Mouse (Mus musculus) forebrain, embryonic 15.5 days (tissue): ENCODE measurements around the gene Synpo2. TPM values are rescaled to one million over a fixed set of nuclear protein-coding genes. Genes with fewer than 3 reads are reported as not detected.

Experiments used
- ATAC-seq: fragments of 200-750 bp; cut with Nextera tagmentation; replicated peaks from 2 replicates; pipeline ENCODE4 v1.8.0; 2017; ENCODE audit warnings: mild to moderate bottlenecking, moderate TSS enrichment, moderate library complexity
- H3K27ac ChIP-seq: fragments of 300-500 bp; sonication (generic); replicated peaks from 2 replicates; pipeline ENCODE4 v1.5.1; 2015; ENCODE audit warnings: mild to moderate bottlenecking, inconsistent platforms
- H3K27me3 ChIP-seq: fragments of 300-500 bp; sonication (generic); 2 replicates; pipeline ENCODE4 v1.6.1; 2015; ENCODE audit warnings: inconsistent platforms
- H3K36me3 ChIP-seq: fragments of 300-500 bp; sonication (generic); 2 replicates; pipeline ENCODE4 v1.6.1; 2015; ENCODE audit warnings: mild to moderate bottlenecking, inconsistent platforms
- H3K4me1 ChIP-seq: fragments of 300-500 bp; sonication (generic); 2 replicates; pipeline ENCODE4 v1.6.1; 2015; ENCODE audit warnings: inconsistent platforms
- H3K4me2 ChIP-seq: fragments of 300-500 bp; sonication (generic); replicated peaks from 2 replicates; pipeline ENCODE4 v1.6.1; 2015; ENCODE audit warnings: mild to moderate bottlenecking, inconsistent platforms
- H3K4me3 ChIP-seq: fragments of 300-500 bp; sonication (generic); 2 replicates; pipeline ENCODE4 v1.5.1; 2015; ENCODE audit warnings: mild to moderate bottlenecking, inconsistent platforms
- H3K9ac ChIP-seq: fragments of 300-500 bp; sonication (generic); replicated peaks from 2 replicates; pipeline ENCODE4 v1.6.1; 2015; ENCODE audit warnings: mild to moderate bottlenecking, inconsistent platforms
- H3K9me3 ChIP-seq: fragments of 300-500 bp; sonication (generic); 2 replicates; pipeline ENCODE4 v1.6.1; 2016; ENCODE audit warnings: inconsistent platforms
- WGBS: fragments of 180-500 bp; shearing (Covaris S2); methylation state at CpG from one replicate; pipeline ENCODE4 v1.1.7; 2015; ENCODE audit warnings: mixed read lengths; 5-methylcytosine and 5-hydroxymethylcytosine counted together
- polyA plus RNA-seq: library from polyadenylated mRNA; unstranded; fragments of >200 nt; fragmentation: Nextera tagmentation; extraction: Ambion mirVana; gene quantifications from 2 replicates; pipeline ENCODE4 v1.2.1, GENCODE M21; 2015

Gene Synpo2
- polyA plus RNA-seq, 1 experiment from 2014 or later, result 1.7 TPM

DNA sequence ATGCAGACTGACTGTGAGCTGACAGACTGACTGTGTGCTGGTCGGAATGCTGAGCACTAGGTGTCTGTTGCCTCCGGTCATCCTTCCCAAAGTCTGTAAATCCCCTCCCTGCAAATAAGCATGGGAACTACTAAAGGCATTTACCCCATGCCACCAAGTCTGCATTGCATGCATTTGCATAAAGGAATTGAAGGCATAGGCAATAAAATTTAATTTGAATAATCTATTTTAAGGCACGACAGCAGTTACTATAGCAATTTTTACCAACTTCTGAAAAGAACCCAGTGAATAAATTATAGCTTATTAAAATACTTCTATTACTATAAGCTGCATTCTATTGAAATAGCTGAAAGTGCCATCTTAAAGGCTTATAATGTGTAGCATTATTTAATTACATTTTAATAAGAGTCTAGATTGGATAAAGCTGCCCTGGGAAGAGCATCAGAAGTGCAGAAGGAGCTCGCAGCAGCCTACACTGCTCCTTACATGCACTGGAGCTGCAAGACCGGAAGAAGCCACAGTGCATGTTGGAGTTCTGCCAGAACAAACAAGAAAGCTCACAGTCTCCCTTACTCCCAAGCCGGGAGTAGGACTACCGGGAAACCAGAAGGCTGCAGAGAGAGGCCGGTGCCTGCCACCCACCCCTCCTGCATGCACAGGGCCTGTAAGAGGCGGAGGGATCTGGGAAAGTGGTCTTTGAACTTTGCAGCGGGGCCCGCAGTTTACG, 142.9 kb downstream of the Synpo2 start:
- no peaks in the 10 kb centered on the region for H3K27me3 ChIP-seq
- H3K4me2 ChIP-seq, result no peak overlapping the region
- H3K27ac ChIP-seq, result peak overlapping the region; percentile 60; the same call in 1 of the 2 replicates
- H3K9ac ChIP-seq, result no peak overlapping the region
- no peaks in the 10 kb centered on the region for H3K36me3 ChIP-seq
- no peak overlapping the region for H3K4me3 ChIP-seq
- peak; percentile 70 for ATAC-seq
- H3K4me1 ChIP-seq, result peaks cover 8% of the 10 kb centered on the region
- 52% methylated on average over 12 of the region's 12 CpGs for WGBS
- H3K9me3 ChIP-seq, result no peaks in the 10 kb centered on the region

DNA sequence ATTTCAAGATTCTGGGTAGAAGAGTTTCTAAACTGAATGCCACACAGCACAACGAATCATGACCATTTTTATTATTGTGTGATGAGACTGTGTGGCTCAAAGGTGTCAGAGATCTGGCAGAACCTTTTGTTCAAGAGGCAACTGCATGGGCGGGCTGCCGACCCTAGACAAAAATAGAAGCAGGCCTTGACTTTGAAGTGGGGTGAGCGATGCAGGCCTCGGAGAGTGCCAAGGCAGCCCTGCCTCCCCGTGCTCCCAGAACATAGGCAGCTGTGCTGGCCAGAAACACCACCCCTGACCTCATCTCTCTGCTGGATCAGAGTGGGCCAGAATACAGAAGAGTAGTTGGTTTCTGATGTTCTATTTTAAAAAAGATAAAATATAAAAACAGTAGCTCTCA, 143.5 kb downstream of the Synpo2 start:
- 52% methylated on average over 6 of the region's 6 CpGs for WGBS
- ATAC-seq, result peak; percentile 44; the same call in 1 of the 2 replicates

DNA sequence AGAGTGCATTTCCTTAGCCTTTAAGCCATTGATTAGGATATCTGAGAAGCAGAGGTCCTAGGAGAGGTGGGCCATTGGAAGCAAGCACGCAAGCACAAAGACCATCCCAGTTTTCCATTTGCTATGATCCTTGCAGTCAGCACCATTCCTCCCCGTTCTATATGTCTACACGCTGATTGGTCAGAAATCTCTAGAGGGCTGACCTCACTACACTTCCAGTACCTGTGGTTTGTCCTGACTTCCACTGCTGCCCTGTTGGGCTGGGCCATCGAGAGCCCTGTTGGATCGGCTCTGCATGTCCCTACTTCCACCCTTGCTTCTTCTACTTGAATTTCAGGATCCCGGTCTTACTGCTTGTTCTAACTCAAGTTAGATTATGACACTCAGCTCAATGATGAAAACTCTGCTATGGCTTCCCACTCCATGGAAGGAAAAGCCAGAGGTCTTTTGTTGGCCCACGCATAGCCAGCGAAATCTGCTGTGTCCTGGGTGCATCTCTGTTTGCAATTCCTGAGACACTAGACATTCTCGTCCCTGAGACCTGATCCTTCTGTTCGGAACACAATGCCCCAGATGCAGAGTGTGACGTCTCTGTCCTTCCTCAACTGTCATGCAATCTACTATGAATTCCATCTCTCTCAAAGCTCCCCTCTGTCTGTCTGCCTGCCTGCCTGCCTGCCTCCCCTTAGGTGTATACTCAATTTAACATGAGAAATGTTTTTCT, 146.5 kb downstream of the Synpo2 start:
- Histone ChIP-seq H3K4me3 (no peak overlapping the region), H3K36me3 (no peaks in the 10 kb centered on the region), H3K4me1 (peaks cover 8% of the 10 kb centered on the region), H3K4me2 (no peak overlapping the region), H3K27me3 (no peaks in the 10 kb centered on the region), H3K27ac (no peak overlapping the region), H3K9me3 (no peaks in the 10 kb centered on the region), H3K9ac (no peak overlapping the region)
- ATAC-seq, result no peak
- 90% methylated on average over 11 of the region's 11 CpGs for WGBS

More for the DNA sequence above, 143.5 kb downstream of the Synpo2 start:
- H3K4me2 ChIP-seq, result no peak overlapping the region
- H3K4me1 ChIP-seq, result peaks cover 8% of the 10 kb centered on the region
- no peaks in the 10 kb centered on the region for H3K9me3 ChIP-seq
- H3K9ac ChIP-seq, result no peak overlapping the region
- H3K36me3 ChIP-seq, result no peaks in the 10 kb centered on the region
- H3K27ac ChIP-seq, result peak overlapping the region; percentile 60; the same call in 1 of the 2 replicates
- H3K27me3 ChIP-seq, result no peaks in the 10 kb centered on the region
- no peak overlapping the region for H3K4me3 ChIP-seq

DNA sequence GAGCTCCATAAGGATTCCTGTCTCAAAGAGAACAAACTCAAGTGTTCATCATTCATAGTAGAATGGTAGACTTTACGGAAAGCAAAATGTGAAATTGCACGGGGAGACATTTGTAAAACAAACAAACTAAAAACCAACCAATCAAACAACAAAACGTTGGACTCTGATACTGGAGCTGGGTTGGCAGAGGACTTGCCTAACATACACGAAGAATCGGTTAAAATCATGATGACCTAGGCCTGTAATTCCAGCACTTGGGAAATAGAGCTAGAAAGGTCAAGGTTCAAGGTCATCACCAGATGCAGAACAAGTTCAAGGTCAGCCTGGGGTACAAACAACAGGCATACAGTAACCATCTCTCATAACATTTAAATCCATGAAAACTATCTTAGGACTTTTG, 147.7 kb downstream of the Synpo2 start:
- H3K4me1 ChIP-seq, result peaks cover 5% of the 10 kb centered on the region
- no peak for ATAC-seq
- no peaks in the 10 kb centered on the region for H3K27me3 ChIP-seq
- H3K4me3 ChIP-seq, result no peak overlapping the region
- no peak overlapping the region for H3K4me2 ChIP-seq
- 94% methylated on average over 5 of the region's 5 CpGs for WGBS
- H3K9me3 ChIP-seq, result no peaks in the 10 kb centered on the region
- no peak overlapping the region for H3K27ac ChIP-seq
- no peaks in the 10 kb centered on the region for H3K36me3 ChIP-seq
- no peak overlapping the region for H3K9ac ChIP-seq

DNA sequence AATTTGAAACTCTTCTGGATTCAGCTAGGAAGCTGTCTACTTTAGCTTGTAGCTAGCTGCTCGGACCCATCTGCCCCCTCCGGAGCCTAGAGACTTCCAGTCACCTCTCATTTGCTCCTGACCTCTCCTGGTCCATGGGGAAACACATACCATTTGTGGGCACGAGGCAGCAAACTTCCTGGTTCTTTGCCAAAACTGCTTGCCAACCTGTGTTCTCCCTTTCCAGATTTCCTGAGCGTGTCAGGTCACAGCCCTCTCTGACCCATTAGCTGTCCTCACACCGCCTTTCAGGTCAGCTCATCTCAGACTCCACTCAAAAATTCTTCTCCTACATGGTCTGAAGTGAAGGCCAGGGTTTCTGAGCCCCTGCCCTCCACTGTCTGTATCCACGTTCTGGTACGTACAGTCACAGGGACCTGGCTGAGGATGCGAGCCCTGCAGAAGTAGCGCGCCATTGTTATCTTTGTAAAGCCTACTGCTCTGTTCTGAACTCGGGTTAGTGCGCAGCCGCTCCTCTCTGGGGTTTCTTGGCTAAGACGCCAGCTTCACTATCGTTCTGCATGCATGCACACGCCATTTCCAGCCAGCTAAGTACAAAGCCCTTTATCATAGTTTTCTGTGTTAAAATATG, 150.0 kb downstream of the Synpo2 start:
- Histone ChIP-seq H3K4me3 (no peak overlapping the region), H3K9me3 (no peaks in the 10 kb centered on the region), H3K27me3 (no peaks in the 10 kb centered on the region), H3K36me3 (no peaks in the 10 kb centered on the region), H3K9ac (no peak overlapping the region), H3K4me1 (no peaks in the 10 kb centered on the region), H3K27ac (no peak overlapping the region), H3K4me2 (no peak overlapping the region)
- whole genome bisulfite sequencing, result 85% methylated on average over 16 of the region's 16 CpGs
- ATAC-seq, result no peak

DNA sequence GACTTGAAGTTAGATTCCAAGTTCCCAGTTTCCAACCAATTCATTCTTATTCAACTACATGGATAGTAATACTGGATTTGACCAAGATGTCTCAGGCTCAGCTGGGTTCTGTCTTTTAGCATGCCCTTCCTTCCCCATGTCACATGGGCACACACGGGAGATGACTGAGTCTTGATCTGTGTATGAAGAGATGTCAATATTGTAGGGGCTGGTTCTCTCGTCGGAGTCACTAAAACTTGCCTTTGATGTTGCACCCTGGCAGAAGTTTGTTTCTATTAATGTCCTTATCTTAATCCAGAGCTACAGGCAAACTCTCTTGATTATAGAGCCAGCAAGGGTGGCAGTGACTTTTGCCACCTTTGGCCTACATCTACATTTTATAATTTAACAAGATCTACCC, 154.3 kb downstream of the Synpo2 start:
- no peak for ATAC-seq
- Histone ChIP-seq H3K4me1 (no peaks in the 10 kb centered on the region), H3K27me3 (no peaks in the 10 kb centered on the region), H3K36me3 (no peaks in the 10 kb centered on the region), H3K4me2 (no peak overlapping the region), H3K9ac (no peak overlapping the region), H3K27ac (no peak overlapping the region), H3K9me3 (no peaks in the 10 kb centered on the region), H3K4me3 (no peak overlapping the region)
- WGBS, result 93% methylated on average over 3 of the region's 3 CpGs

DNA sequence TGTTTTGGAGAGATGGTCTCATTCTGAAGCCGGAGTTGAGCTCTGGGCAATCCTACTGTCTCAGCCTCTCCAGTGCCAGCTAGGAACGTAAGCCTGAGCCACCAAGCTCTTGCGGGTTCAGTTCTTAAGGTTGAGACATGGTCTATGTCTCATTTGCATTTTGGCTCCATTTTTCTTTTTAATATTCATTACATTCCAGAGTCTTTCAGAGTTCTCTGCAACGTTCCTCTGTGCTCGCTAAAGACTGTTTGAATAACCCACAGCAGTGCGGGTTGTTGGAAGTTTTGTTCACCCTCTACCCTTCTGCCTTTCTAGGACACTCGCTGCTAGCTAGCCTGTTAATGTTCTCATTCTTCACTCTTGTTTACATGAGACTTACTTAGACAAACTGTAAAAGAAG, 155.0 kb downstream of the Synpo2 start:
- Histone ChIP-seq H3K27ac (no peak overlapping the region), H3K9ac (no peak overlapping the region), H3K4me1 (no peaks in the 10 kb centered on the region), H3K4me3 (no peak overlapping the region), H3K4me2 (no peak overlapping the region), H3K36me3 (no peaks in the 10 kb centered on the region), H3K9me3 (no peaks in the 10 kb centered on the region), H3K27me3 (no peaks in the 10 kb centered on the region)
- peak; percentile 64 for ATAC-seq
- WGBS, result 38% methylated on average over 7 of the region's 7 CpGs

DNA sequence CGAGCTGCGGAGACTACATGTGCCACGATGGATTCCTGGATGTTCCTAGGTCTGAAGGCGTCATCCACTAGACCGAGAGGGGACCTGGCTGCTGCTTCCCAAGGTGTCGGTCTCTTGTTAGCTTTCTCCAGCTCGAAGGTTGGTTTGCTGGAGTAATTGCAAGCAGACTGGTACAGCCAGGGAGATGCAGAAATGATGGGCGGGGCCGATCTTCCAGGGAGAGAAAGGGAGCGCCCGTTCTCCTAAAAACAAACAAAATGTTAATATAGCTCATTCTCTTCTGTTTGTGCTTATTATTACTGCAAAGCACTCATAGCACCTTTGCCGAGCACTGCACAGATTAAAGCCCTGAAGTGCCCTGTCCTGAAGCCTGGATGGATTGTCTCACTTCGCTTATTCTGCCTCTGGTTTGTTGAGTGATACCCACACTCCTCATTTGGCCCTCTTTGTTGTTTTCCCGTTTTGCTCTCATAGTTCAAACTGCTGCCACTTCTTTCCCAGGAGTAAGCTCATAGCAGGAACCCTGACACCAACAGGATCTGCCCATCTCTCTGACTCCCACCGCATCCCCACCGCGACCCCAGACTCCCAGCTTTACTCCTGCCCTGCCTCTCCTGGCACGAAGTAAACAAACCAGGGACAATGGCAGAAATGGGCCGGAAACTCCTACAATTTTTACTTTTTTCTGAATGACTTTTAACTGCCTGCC, 155.8 kb downstream of the Synpo2 start:
- no peak overlapping the region for H3K4me3 ChIP-seq
- ATAC-seq, result no peak
- no peaks in the 10 kb centered on the region for H3K4me1 ChIP-seq
- H3K27ac ChIP-seq, result no peak overlapping the region
- no peak overlapping the region for H3K9ac ChIP-seq
- H3K27me3 ChIP-seq, result no peaks in the 10 kb centered on the region
- H3K4me2 ChIP-seq, result no peak overlapping the region
- H3K36me3 ChIP-seq, result no peaks in the 10 kb centered on the region
- 79% methylated on average over 19 of the region's 19 CpGs for WGBS
- no peaks in the 10 kb centered on the region for H3K9me3 ChIP-seq

DNA sequence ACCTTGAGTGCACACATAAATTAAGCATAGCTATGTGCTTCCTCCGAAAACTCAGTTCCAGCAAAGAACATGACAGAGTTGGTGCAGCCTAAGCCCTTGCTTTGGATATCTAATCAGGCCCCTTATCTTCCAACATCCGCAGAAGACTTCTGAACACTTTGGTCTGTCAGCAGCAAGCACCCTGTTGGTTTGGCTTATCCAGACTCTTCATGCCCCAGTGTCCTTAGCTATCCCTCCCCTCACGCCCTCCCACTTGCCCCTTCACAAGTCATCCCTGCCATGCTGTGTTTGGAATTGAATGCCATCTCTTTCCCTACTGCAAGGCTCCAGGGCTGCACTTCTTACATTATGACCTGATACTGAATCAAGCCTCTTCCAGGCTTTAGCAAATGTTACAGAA, 160.2 kb downstream of the Synpo2 start:
- 85% methylated on average over 3 of the region's 3 CpGs for WGBS
- Histone ChIP-seq H3K4me1 (no peaks in the 10 kb centered on the region), H3K4me3 (no peak overlapping the region), H3K9ac (no peak overlapping the region), H3K9me3 (no peaks in the 10 kb centered on the region), H3K27ac (no peak overlapping the region), H3K36me3 (no peaks in the 10 kb centered on the region), H3K27me3 (no peaks in the 10 kb centered on the region), H3K4me2 (no peak overlapping the region)
- no peak for ATAC-seq

DNA sequence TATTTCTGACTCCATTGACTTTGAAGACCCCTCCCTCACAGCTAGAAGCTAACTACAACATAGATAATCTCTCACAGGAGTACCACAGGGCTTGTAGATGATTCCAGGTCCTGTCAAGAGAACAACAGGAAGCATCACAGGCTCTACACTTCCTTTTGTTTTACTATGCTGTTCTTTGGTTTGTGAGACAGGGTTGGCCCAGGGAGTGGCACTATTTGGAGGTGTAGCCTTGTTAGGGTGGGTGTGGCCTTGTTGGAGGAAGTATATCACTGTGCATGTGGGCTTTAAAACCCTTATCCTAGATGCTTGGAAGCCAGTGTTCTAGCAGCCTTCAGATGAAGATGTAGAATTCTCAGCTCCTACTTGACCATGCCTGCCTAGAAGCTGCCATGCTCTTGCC, 160.9 kb downstream of the Synpo2 start:
- Histone ChIP-seq H3K27ac (no peak overlapping the region), H3K4me3 (no peak overlapping the region), H3K4me1 (no peaks in the 10 kb centered on the region), H3K27me3 (no peaks in the 10 kb centered on the region), H3K36me3 (no peaks in the 10 kb centered on the region), H3K4me2 (no peak overlapping the region), H3K9me3 (no peaks in the 10 kb centered on the region), H3K9ac (no peak overlapping the region)
- no peak for ATAC-seq

DNA sequence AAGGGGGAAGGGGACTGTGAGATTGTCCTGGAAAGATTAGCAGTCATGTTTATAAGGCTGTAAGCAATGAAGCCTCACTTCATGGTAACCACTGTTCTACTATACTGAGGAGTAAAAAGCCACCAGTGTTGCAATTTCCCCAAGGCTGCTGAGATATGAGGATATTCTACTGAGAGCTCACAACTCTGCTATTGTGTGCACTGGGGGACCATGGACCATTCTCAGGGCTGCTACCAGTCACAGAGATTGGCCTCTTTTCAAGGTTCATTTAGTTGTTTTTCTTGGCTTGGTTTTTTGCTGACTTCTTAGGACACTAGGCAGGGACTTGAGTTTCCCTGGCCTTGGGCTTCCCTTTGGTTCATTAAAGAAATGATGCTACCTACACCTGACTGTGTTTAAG, 162.6 kb downstream of the Synpo2 start:
- ATAC-seq, result no peak
- Histone ChIP-seq H3K4me3 (no peak overlapping the region), H3K27ac (no peak overlapping the region), H3K9ac (no peak overlapping the region), H3K9me3 (no peaks in the 10 kb centered on the region), H3K36me3 (no peaks in the 10 kb centered on the region), H3K4me1 (no peaks in the 10 kb centered on the region), H3K27me3 (no peaks in the 10 kb centered on the region), H3K4me2 (no peak overlapping the region)

DNA sequence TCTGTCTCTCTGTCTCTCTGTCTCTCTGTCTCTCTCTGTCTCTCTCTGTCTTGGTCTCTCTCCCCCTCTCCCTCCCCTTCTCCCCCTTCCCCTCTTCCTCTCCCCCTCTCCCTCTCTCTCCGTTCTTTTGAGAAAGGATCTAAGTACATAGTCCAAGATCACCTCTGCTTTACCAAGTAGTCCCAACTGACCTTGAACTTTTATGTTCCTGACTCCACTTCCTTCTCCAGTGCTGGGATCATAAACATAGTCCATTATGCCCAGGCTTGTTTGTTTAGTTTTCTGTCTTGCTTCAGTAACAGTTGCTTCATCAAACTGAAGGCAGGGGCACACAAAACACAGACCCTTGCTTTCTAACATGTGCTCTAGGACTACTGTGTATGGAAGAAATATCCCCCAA, 163.5 kb downstream of the Synpo2 start:
- Histone ChIP-seq H3K4me2 (no peak overlapping the region), H3K9ac (no peak overlapping the region), H3K9me3 (no peaks in the 10 kb centered on the region), H3K27ac (no peak overlapping the region), H3K4me1 (no peaks in the 10 kb centered on the region), H3K27me3 (no peaks in the 10 kb centered on the region), H3K4me3 (no peak overlapping the region), H3K36me3 (no peaks in the 10 kb centered on the region)
- no peak for ATAC-seq
- no CpG with 5 or more reads among the region's 1 CpGs for WGBS
